Mouse (Mus musculus) limb, embryonic 14.5 days (tissue): ENCODE data around the gene Prph. TPM values are rescaled to one million over a fixed set of nuclear protein-coding genes. Genes with fewer than 3 reads are reported as not detected.

Experiments
- ATAC-seq: fragments of 200-750 bp; cut with Nextera tagmentation; 2 replicates; pipeline ENCODE4 v1.8.0; 2017; ENCODE audit warnings: low read depth, moderate number of reproducible peaks, moderate TSS enrichment; ENCODE audit not compliant: low FRiP score
- DNase-seq: peaks from one replicate; pipeline ENCODE4 v3.0.0-alpha.2; 2015; ENCODE audit warnings: low spot score
- H3K27ac ChIP-seq: fragments of 300-500 bp; sonication (generic); replicated peaks from 2 replicates; pipeline ENCODE4 v1.5.1; 2014; ENCODE audit warnings: low read depth, mild to moderate bottlenecking, low read length, moderate library complexity, mixed read lengths
- H3K27me3 ChIP-seq: fragments of 300-500 bp; sonication (generic); 2 replicates; pipeline ENCODE4 v1.6.1; 2014; ENCODE audit warnings: low read length, mixed read lengths; ENCODE audit not compliant: control insufficient read depth, insufficient read depth
- H3K36me3 ChIP-seq: fragments of 300-500 bp; sonication (generic); 2 replicates; pipeline ENCODE4 v1.6.1; 2014; ENCODE audit warnings: mild to moderate bottlenecking, low read length, moderate library complexity, mixed read lengths; ENCODE audit not compliant: control insufficient read depth, insufficient read depth
- H3K4me1 ChIP-seq: fragments of 300-500 bp; sonication (generic); 2 replicates; pipeline ENCODE4 v1.6.1; 2014; ENCODE audit warnings: antibody characterized with exemption, low read length, mixed read lengths; ENCODE audit not compliant: control insufficient read depth, insufficient read depth
- H3K4me2 ChIP-seq: fragments of 300-500 bp; sonication (generic); replicated peaks from 2 replicates; pipeline ENCODE4 v1.6.1; 2014; ENCODE audit warnings: low read depth, mild to moderate bottlenecking, low read length, moderate library complexity; ENCODE audit not compliant: severe bottlenecking
- H3K4me3 ChIP-seq: fragments of 300-500 bp; sonication (generic); replicated peaks from 2 replicates; pipeline ENCODE4 v1.5.1; 2014; ENCODE audit warnings: low read length
- H3K9ac ChIP-seq: fragments of 300-500 bp; sonication (generic); 2 replicates; pipeline ENCODE4 v1.6.1; 2014; ENCODE audit warnings: mild to moderate bottlenecking, low read depth, low read length, moderate library complexity; ENCODE audit not compliant: severe bottlenecking
- H3K9me3 ChIP-seq: fragments of 300-500 bp; sonication (generic); 2 replicates; pipeline ENCODE4 v1.6.1; 2016; ENCODE audit warnings: low read length; ENCODE audit not compliant: control insufficient read depth
- POLR2A ChIP-seq: fragments of 200-500 bp; IDR thresholded peaks from 2 replicates; pipeline ENCODE4 v1.8.0; 2012; ENCODE audit warnings: inconsistent platforms, mild to moderate bottlenecking, moderate library complexity, borderline replicate concordance; ENCODE audit not compliant: insufficient read depth, insufficient read length; ENCODE audit errors: extremely low read depth
- WGBS: fragments of 180-500 bp; shearing (Covaris S2); extraction: QIAGEN DNeasy Blood & Tissue Kit; methylation state at CpG from one replicate; pipeline ENCODE4 v1.1.7; 2014; 5-methylcytosine and 5-hydroxymethylcytosine counted together
- polyA plus RNA-seq, 2 experiments: library from polyadenylated mRNA; depleted of rRNA in 1 of 2; stranded (reverse) in 1 of 2; unstranded in 1 of 2; fragments of >200 nt; fragmentation: Nextera tagmentation in 1 of 2; extraction: Ambion mirVana in 1 of 2; gene quantifications; 2 replicates each; pipeline versions ENCODE4 v1.2.1 to v1.2.3; 2012 to 2014

The Prph gene
- polyA plus RNA-seq, 2 experiments: 1.3 to 4.2 TPM

DNA sequence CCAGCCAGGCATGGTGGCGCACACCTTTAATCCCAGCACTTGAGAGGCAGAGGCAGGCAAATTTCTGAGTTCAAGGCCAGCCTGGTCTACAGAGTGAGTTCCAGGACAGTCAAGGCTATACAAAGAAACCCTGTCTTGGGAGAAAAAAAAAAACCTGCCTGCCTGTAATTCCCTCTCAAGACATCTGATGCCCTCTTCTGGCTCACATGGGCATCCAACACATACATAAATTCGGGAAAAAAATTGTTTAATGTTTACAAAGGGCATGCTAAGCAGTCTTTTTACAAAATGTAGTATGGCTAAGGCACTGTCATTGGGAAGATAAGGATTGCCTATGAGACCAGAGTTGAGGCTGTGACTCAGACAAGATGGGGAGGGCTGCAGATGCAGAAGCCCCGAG lies 24.8 kb downstream of the Prph start:
- TF ChIP-seq POLR2A: no peak
- Histone ChIP-seq H3K36me3 (peaks cover 42% of the 10 kb centered on the region), H3K27ac (no peak overlapping the region), H3K4me3 (no peak overlapping the region), H3K4me2 (no peak overlapping the region), H3K4me1 (peaks cover 10% of the 10 kb centered on the region), H3K9me3 (no peaks in the 10 kb centered on the region), H3K27me3 (peaks cover 11% of the 10 kb centered on the region), H3K9ac (no peak overlapping the region)
- no peak for DNase-seq
- 78% methylated on average over 3 of the region's 3 CpGs for whole genome bisulfite sequencing
- no peak for ATAC-seq

DNA sequence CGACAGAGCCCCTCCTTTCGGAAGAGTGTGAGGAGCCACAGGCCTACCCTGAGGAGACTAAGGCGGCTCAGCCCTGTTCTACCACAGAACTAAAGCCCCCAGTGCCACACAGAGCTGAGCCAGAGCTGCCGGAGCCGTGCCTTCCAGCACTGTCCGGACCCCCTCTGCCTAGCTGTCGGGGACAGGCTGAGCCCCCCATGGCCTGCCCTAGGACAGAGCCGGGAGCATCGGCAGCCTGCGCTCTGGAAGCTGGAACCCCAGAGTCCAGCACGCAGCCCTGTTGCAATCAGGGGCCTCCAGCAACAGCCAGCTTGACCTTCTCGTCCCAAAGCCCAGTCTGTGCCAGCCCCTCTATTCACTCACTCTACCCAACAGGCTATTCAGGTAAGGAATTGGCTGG lies 27.3 kb downstream of the Prph start:
- Histone ChIP-seq H3K4me2 (no peak overlapping the region), H3K9me3 (no peaks in the 10 kb centered on the region), H3K4me3 (no peak overlapping the region), H3K9ac (no peak overlapping the region), H3K27me3 (peaks cover 35% of the 10 kb centered on the region), H3K4me1 (no peaks in the 10 kb centered on the region), H3K36me3 (peaks cover 39% of the 10 kb centered on the region), H3K27ac (no peak overlapping the region)
- 94% methylated on average over 12 of the region's 12 CpGs for WGBS
- ATAC-seq (no peak), DNase-seq (no peak)
- TF ChIP-seq POLR2A: no peak

DNA sequence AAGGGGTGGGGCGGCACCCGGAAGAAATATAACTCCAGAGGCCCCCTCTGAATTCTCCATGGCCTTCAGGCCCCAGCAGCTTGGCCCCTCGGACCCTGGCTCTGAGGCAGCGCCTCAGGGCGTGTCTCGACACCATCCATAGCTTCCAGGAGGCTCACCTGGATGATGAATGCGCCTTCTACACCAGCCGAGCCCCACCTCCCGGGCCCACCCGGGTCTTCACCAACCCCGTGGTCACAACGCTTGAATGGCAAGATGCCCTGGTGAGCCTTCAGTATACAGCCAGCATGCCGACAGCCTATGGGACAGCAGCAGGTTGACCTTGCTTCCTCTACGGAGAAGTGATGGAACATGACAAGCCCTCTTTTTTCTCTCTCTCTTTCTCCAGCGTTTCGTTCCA lies 27.9 kb downstream of the Prph start:
- H3K9ac ChIP-seq: no peak overlapping the region
- no peaks in the 10 kb centered on the region for H3K9me3 ChIP-seq
- WGBS: 93% methylated on average over 14 of the region's 16 CpGs
- no peak overlapping the region for H3K4me3 ChIP-seq
- no peak overlapping the region for H3K4me2 ChIP-seq
- H3K4me1 ChIP-seq: no peaks in the 10 kb centered on the region
- peaks cover 41% of the 10 kb centered on the region for H3K27me3 ChIP-seq
- peaks cover 34% of the 10 kb centered on the region for H3K36me3 ChIP-seq
- no peak for ATAC-seq
- DNase-seq: no peak
- TF ChIP-seq POLR2A: no peak
- H3K27ac ChIP-seq: no peak overlapping the region

DNA sequence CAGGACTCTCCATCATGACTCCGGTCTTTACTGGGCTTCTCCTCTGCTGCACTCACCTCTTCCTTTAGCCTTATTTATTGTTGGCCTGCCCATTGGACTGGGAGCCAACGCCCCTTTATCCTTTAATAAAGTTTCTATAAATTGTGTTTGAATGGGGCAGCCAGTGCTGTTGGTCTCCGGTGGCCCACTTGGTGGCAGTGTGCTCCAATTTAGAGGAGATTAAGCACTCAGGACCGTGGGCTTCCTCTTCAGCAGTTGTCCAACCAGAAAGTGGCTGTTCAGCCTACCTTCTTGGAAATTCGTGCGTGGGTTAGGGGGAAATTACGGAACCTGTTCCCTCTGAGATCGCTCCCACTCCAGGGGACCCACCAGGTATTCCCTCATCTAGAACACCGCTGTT lies 28.3 kb downstream of the Prph start:
- no peak for ATAC-seq
- Histone ChIP-seq H3K4me1 (peaks cover 3% of the 10 kb centered on the region; the same call in 1 of the 2 replicates), H3K4me3 (no peak overlapping the region), H3K4me2 (no peak overlapping the region), H3K9ac (no peak overlapping the region), H3K27me3 (peaks cover 45% of the 10 kb centered on the region), H3K9me3 (no peaks in the 10 kb centered on the region), H3K36me3 (peaks cover 31% of the 10 kb centered on the region), H3K27ac (no peak overlapping the region)
- TF ChIP-seq POLR2A: no peak
- WGBS: 68% methylated on average over 9 of the region's 9 CpGs
- peak; percentile 50 for DNase-seq

DNA sequence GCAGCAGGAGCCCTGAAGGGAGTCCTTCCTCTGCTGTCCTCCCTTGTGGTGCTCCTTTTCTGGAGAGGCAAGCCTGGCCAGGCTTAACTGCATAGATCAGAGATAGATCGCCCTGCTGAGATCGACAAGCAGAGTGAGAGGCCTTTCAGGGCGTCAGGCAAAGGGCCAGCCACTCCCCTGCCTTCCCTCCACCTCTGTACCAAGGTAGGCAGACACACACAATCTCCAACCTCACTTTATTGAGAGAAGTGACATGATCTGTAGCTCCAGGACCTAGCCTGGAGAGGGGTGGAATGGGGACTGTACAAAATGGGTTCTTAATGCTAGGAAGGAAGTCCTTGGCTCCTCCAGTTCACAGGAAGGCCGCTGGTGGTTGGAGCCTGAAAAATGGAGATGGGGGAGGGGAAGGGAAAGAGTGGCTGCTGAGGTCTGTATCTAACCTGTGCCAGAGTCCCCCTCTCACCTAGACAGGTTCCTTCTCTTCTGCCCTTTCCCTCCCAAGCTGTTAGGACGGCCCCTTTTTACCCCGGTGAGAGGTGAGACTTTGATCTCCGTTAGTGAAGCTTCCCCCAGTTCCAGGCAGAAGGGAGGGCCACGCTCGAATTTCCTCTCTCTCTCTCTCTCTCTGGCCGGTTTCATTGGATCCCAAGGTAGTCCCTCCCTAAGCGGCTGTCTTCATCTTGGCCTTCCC lies 29.0 kb downstream of the Prph start:
- Histone ChIP-seq H3K4me2 (no peak overlapping the region), H3K27me3 (peaks cover 52% of the 10 kb centered on the region), H3K36me3 (peaks cover 31% of the 10 kb centered on the region), H3K27ac (no peak overlapping the region), H3K4me1 (peaks cover 3% of the 10 kb centered on the region; the same call in 1 of the 2 replicates), H3K9me3 (no peaks in the 10 kb centered on the region), H3K4me3 (no peak overlapping the region), H3K9ac (no peak overlapping the region)
- no peak for DNase-seq
- 8% methylated on average over 11 of the region's 11 CpGs for WGBS
- no peak for ATAC-seq
- TF ChIP-seq POLR2A: no peak
